Mouse (Mus musculus): ENCODE measurements around the gene Ehmt1.

GRCm38 (mm10) chr2:24942092-24942491 lies 22.7 kb upstream of the Ehmt1 start:
- no peak for TF ChIP-seq POLR2A (IDR thresholded peaks at IDR 0.05; ENCODE audit: extremely low read depth, insufficient read depth, low read length)
- TF ChIP-seq CTCF (IDR thresholded peaks at IDR 0.05; ENCODE audit: low read depth, low read length) = no peak

All from liver, adult 2 months (tissue).